Mouse (Mus musculus): ENCODE measurements at regions not wholly inside any gene's neighbourhood (a gene's known extent, or its start where the extent isn't known, plus 50 kb on each side); places are given as distances from the start of the nearest gene placed in this dataset.

- TF ChIP-seq CTCF (conservative IDR thresholded peaks at IDR 0.05; ENCODE audit: low read length) = no peak
- no peak for TF ChIP-seq POU5F1 (IDR thresholded peaks at IDR 0.05; ENCODE audit: borderline replicate concordance, low read length)
- TF ChIP-seq NANOG (IDR thresholded peaks at IDR 0.05; ENCODE audit: borderline replicate concordance, low read length) = no peak
These were observed 367.9 kb upstream of the Got2 start for GRCm38 (mm10) chr8:96256294-96256693.
